Mouse (Mus musculus): Measurements from ENCODE around the gene Dvl1. TPM values are rescaled to one million over a fixed set of nuclear protein-coding genes. Genes with fewer than 3 reads are reported as not detected.

Dvl1 gene
- total RNA-seq (2023) = 10 to 100 TPM; 41.4 to 45.3 TPM

DNA sequence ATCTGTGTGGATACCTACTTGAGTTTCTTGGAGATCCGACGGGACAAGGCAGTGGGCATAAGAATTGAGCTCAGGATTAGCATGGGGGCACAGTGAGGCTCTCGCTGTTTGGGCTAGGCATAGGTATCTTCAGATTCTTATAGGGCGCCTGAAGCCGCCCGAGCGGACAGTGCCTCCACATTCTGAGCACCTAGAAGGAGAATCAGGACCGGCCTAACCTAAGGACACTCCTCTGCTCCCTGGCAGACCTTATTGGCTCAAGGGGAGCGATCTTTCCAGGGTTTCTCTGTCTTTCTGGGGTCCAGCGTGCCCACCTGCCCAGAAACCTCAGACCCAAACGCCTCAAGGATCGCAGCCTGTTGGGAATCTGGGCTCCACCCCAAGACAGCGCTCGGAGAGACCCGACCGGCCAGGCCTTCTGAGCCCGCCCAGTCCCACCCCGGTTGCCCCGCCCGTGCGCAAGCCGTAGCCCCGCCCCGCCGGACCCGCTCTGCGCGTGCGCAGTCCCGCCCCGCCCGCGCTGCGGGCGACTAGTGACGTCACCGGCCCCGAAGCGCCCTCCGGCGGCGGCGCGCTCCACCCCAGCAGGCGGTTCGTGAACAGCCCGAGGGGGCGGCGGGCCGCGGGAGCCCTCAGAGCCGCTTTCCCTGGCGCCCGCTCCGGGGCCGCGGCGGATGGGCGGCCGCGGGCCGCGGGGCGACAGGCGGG is at the start of gene Dvl1:
Gene Dvl1 (plus strand): TSS at position 532 of the 708 bp plus-strand sequence.

GRCm38 (mm10) chr4:155802741-155803339 is 44.4 kb upstream of the Dvl1 start, which contains the start of gene Mrpl20:
Gene Mrpl20, plus strand, starts transcription at chr4:155802878.

GRCm38 (mm10) chr4:155811929-155812664 is 35.1 kb upstream of the Dvl1 start, which contains the start of gene Ccnl2:
Gene Ccnl2, plus strand, starts transcription at chr4:155812489.

DNA sequence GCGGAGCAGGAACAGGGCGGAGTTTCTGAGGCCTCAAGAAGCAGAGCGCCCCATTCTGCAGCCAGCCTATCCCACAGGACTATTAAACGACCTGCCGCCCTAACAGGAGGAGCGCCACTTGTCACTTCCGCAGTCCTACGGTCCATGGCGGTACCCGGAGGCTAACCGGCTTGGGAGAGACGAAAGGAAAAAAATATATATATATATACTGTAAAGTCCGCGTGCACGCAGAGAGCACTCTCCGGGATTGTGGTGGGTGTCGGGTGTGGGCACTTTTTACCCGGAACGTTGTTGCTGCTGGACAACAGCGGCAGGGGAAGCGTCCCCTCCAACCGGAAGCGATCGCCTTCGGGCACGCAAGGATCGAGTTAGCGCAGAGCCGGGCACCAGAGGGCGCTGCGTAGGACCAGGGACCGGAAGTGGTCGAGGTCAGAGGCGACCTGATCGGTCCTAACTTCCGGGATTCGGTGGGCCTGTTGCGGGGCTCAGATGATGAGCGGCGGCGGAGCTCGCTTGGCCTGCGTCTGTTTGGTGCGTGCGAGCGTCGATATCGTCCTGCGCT is 15.9 kb upstream of the Dvl1 start, which contains the start of gene Aurkaip1:
Gene Aurkaip1 (plus strand): TSS at position 68 of the 562 bp plus-strand sequence.

DNA sequence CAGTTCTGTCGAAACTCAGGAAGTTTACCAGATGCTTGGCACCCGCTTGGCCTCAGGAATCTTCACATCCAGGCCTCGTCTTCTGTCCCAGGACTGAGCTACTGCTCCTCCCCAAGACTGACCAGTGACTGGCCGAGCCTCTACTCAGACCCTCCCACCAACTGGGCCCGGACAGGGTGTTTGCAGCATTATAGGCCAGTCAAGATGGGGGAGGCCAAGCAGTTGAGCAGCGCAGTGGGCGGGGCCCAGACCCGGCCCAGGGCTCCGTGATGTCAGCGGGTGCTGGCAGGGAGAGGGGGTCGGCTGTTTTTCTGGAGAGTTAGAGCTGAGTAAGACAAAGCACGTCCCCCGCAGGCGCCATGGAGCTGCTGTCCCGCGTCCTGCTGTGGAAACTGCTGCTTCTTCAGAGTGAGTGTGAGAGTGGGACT is 7.7 kb upstream of the Dvl1 start, which contains the start of gene Mxra8:
Gene Mxra8 (plus strand): TSS at position 198 of the 428 bp plus-strand sequence.

GRCm38 (mm10) chr4:155863001-155863400 is 15.8 kb downstream of the Dvl1 start, which contains the start of gene Tas1r3:
Gene Tas1r3, minus strand, starts transcription at chr4:155863362.

GRCm38 (mm10) chr4:155869317-155870033 is 22.3 kb downstream of the Dvl1 start, which contains the start of the genes Cptp and Ints11:
Gene Cptp, minus strand, starts transcription at chr4:155869440.
Gene Ints11, plus strand, starts transcription at chr4:155869546.

GRCm38 (mm10) chr4:155891551-155892001 is 44.4 kb downstream of the Dvl1 start, which contains the start of the genes Pusl1 and Acap3:
Gene Pusl1, minus strand, starts transcription at chr4:155891781.
Gene Acap3, plus strand, starts transcription at chr4:155891822.

Other genes with a start within 250 kb of the Dvl1 start
- gene Slc35e2, start 246.0 kb upstream of the Dvl1 start, total RNA-seq (2023) = 10 to 100 TPM; 14.0 to 16.4 TPM
- 100 to 1,000 TPM in 1 of 2 experiments, 10 to 100 TPM in 1; 95.9 to 117 TPM for gene Cdk11b, start 222.5 kb upstream of the Dvl1 start, total RNA-seq (2023)
- not detected for gene Gm10563, start 202.0 kb upstream of the Dvl1 start, total RNA-seq (2023)
- under 1 TPM in 1 of 2 experiments, not detected in 1; 0.36 TPM for gene Mmp23, start 194.0 kb upstream of the Dvl1 start, total RNA-seq (2023)
- gene Mib2, start 178.2 kb upstream of the Dvl1 start, total RNA-seq (2023) = 10 to 100 TPM; 39.5 to 42.6 TPM
- gene Fndc10, start 153.1 kb upstream of the Dvl1 start, total RNA-seq (2023) = 1 to 10 TPM; 2.2 to 2.7 TPM
- 10 to 100 TPM; 73.7 to 74.0 TPM for gene Ssu72, start 142.6 kb upstream of the Dvl1 start, total RNA-seq (2023)
- gene Tmem240, start 112.6 kb upstream of the Dvl1 start, total RNA-seq (2023) = 1 to 10 TPM in 1 of 2 experiments, under 1 TPM in 1; 0.88 to 1.4 TPM
- gene Atad3a, start 86.3 kb upstream of the Dvl1 start, total RNA-seq (2023) = 10 to 100 TPM; 24.2 to 24.6 TPM
- gene Vwa1, start 72.7 kb upstream of the Dvl1 start, total RNA-seq (2023) = under 1 TPM in 1 of 2 experiments, not detected in 1; 0.21 TPM
- gene Tmem88b, start 61.5 kb upstream of the Dvl1 start, total RNA-seq (2023) = not detected
- gene Ankrd65, start 57.0 kb upstream of the Dvl1 start, total RNA-seq (2023) = not detected
- 10 to 100 TPM; 51.0 to 54.8 TPM for gene Mrpl20, start 44.5 kb upstream of the Dvl1 start, total RNA-seq (2023)
- 100 to 1,000 TPM; 158 to 164 TPM for gene Ccnl2, start 34.9 kb upstream of the Dvl1 start, total RNA-seq (2023)
- gene Aurkaip1, start 16.1 kb upstream of the Dvl1 start, total RNA-seq (2023) = 10 to 100 TPM; 58.6 to 66.6 TPM
- 1 to 10 TPM in 1 of 2 experiments, under 1 TPM in 1; 0.50 to 1.3 TPM for gene Mxra8, start 7.7 kb upstream of the Dvl1 start, total RNA-seq (2023)
- under 1 TPM; 0.58 to 0.84 TPM for gene Tas1r3, start 16.0 kb downstream of the Dvl1 start, total RNA-seq (2023)
- 10 to 100 TPM in 1 of 2 experiments, 1 to 10 TPM in 1; 7.6 to 15.4 TPM for gene Cptp, start 22.0 kb downstream of the Dvl1 start, total RNA-seq (2023)
- 10 to 100 TPM; 32.4 to 38.0 TPM for gene Ints11, start 22.1 kb downstream of the Dvl1 start, total RNA-seq (2023)
- gene Pusl1, start 44.4 kb downstream of the Dvl1 start, total RNA-seq (2023) = 10 to 100 TPM; 23.1 to 25.2 TPM
- 10 to 100 TPM; 57.8 to 64.3 TPM for gene Acap3, start 44.4 kb downstream of the Dvl1 start, total RNA-seq (2023)
- gene Ube2j2, start 96.4 kb downstream of the Dvl1 start, total RNA-seq (2023) = 100 to 1,000 TPM; 105 to 114 TPM
- gene C1qtnf12, start 114.9 kb downstream of the Dvl1 start, total RNA-seq (2023) = 1 to 10 TPM; 2.9 to 9.5 TPM
- 1 to 10 TPM; 1.7 to 2.4 TPM for gene B3galt6, start 145.2 kb downstream of the Dvl1 start, total RNA-seq (2023)
- gene Sdf4, start 145.5 kb downstream of the Dvl1 start, total RNA-seq (2023) = 100 to 1,000 TPM; 142 to 157 TPM
- 1 to 10 TPM; 1.5 to 2.2 TPM for gene Tnfrsf4, start 166.4 kb downstream of the Dvl1 start, total RNA-seq (2023)
- 1 to 10 TPM; 2.7 to 3.6 TPM for gene Tnfrsf18, start 178.8 kb downstream of the Dvl1 start, total RNA-seq (2023)
- gene Ttll10, start 212.0 kb downstream of the Dvl1 start, total RNA-seq (2023) = not detected

Measured in monocyte, adult 59 days (primary cell).